Mouse (Mus musculus) hindbrain, postnatal 0 days (tissue): Measurements from ENCODE around the gene Setdb1. TPM values are rescaled to one million over a fixed set of nuclear protein-coding genes. Genes with fewer than 3 reads are reported as not detected.
"Not testable (repeated sequence)": the region's sequence is repeated elsewhere in the genome, so short reads cannot be mapped to it uniquely, and the experiment has no call there.

ENCODE experiments used
- ATAC-seq: fragments of 200-750 bp; cut with Nextera tagmentation; 2 replicates; pipeline ENCODE4 v1.8.0; 2017; ENCODE audit warnings: mild to moderate bottlenecking, moderate TSS enrichment, moderate library complexity
- DNase-seq: peaks from one replicate; pipeline ENCODE4 v3.0.0-alpha.2; 2015; ENCODE audit warnings: low spot score
- H3K27ac ChIP-seq: fragments of 300-500 bp; sonication (generic); 2 replicates; pipeline ENCODE4 v1.5.1; 2014; ENCODE audit warnings: mild to moderate bottlenecking
- H3K27me3 ChIP-seq: fragments of 300-500 bp; sonication (generic); 2 replicates; pipeline ENCODE4 v1.6.1; 2014; ENCODE audit warnings: low read length, mixed read lengths; ENCODE audit not compliant: insufficient read depth
- H3K36me3 ChIP-seq: fragments of 300-500 bp; sonication (generic); 2 replicates; pipeline ENCODE4 v1.6.1; 2014; ENCODE audit warnings: low read length, mixed read lengths; ENCODE audit not compliant: insufficient read depth
- H3K4me1 ChIP-seq: fragments of 300-500 bp; sonication (generic); 2 replicates; pipeline ENCODE4 v1.6.1; 2014; ENCODE audit warnings: antibody characterized with exemption, low read length, mixed read lengths; ENCODE audit not compliant: insufficient read depth
- H3K4me2 ChIP-seq: fragments of 300-500 bp; sonication (generic); 2 replicates; pipeline ENCODE4 v1.6.1; 2014; ENCODE audit warnings: low read depth, mild to moderate bottlenecking, low read length, moderate library complexity, mixed read lengths
- H3K4me3 ChIP-seq: fragments of 300-500 bp; sonication (generic); 2 replicates; pipeline ENCODE4 v1.5.1; 2014; ENCODE audit warnings: low read length
- H3K9ac ChIP-seq: fragments of 300-500 bp; sonication (generic); replicated peaks from 2 replicates; pipeline ENCODE4 v1.6.1; 2014; ENCODE audit warnings: mild to moderate bottlenecking, low read length, moderate library complexity, mixed read lengths
- H3K9me3 ChIP-seq: fragments of 300-500 bp; sonication (generic); 2 replicates; pipeline ENCODE4 v1.6.1; 2016; ENCODE audit warnings: low read length, mixed read lengths
- CTCF ChIP-seq: IDR thresholded peaks from 2 replicates; pipeline ENCODE4 v1.5.1; 2016; ENCODE audit warnings: antibody characterized with exemption, control low read depth, low read depth
- WGBS: fragments of 180-500 bp; shearing (Covaris S2); extraction: QIAGEN DNeasy Blood & Tissue Kit; methylation state at CpG from one replicate; pipeline ENCODE4 v1.1.7; 2014; 5-methylcytosine and 5-hydroxymethylcytosine counted together
- polyA plus RNA-seq: library from polyadenylated mRNA; unstranded; fragments of >200 nt; fragmentation: Nextera tagmentation; extraction: Ambion mirVana; gene quantifications from 2 replicates; pipeline ENCODE4 v1.2.1, GENCODE M21; 2015
- total RNA-seq: library from RNA; depleted of rRNA; stranded (reverse); fragments of >200 nt; gene quantifications from 2 replicates; pipeline ENCODE4 v1.2.3, GENCODE M21; 2014

Gene Setdb1
- total and polyA plus RNA-seq, 2 experiments from 2014 or later, result 26.5 to 50.8 TPM

DNA sequence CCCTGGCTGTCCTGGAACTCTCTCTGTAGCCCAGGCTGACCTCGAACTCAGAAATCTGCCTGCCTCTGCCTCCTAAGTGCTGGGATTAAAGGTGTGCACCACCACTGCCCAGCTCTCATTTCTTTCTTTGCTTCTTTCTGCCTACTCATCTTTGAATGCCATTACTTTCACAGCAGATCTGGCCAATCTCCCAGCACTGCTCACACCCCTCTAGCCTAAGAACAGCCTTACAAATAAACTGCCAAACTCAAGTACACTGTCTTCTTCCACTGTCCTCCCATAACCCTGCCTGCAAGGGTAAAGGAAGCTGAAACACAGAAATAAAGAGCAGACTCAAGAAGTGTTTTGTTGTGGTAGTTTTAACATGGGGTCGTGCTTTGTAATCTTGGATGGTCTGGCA, 744 bp upstream of the Setdb1 start:
- Histone ChIP-seq H3K36me3 (peaks cover 11% of the 10 kb centered on the region; the same call in 1 of the 2 replicates), H3K4me1 (no peaks in the 10 kb centered on the region), H3K4me3 (no peak overlapping the region), H3K27ac (no peak overlapping the region), H3K9ac (no peak overlapping the region), H3K4me2 (no peak overlapping the region), H3K27me3 (no peaks in the 10 kb centered on the region), H3K9me3 (no peaks in the 10 kb centered on the region)
- DNase-seq, result no peak
- 89% methylated on average over 2 of the region's 2 CpGs for WGBS
- ATAC-seq, result no peak
- TF ChIP-seq CTCF, result no peak

DNA sequence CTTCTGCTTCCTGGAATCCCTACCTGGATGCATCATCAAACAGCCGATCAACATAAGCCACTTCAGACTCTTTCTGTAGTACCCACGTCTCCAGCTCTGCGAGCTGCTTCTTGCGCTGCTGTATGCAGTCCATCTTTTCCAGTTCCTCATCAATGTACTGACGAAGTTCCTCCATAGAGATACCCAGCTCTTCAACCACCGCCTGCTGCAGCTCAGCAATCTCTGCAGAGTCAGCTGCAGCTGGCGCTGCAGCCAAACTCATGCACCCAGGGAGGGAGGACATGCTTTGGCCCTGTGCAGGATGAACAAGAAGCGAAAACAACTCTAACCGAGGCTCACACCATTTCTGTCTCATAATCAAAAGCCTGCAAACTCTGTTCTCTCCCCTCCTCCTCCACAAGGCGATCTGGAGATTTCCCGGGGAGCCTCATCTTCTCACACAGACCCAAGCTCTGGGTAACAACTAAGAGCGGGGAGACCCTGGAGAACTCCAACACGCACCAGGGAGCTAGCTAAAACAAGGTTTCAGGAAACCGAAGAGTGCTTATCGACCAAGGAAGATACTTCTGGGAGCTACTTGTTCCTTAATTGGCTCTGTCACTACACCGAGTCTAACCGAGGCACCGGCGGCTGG, 974 bp downstream of the Setdb1 start:
- not testable (repeated sequence) for H3K4me1 ChIP-seq, H3K27ac ChIP-seq, H3K9me3 ChIP-seq, H3K9ac ChIP-seq, H3K27me3 ChIP-seq, DNase-seq
- WGBS, result 29% methylated on average over 8 of the region's 19 CpGs
- 0 out of 2 replicates have a peak, but pooled peaks have one; percentile 30 for ATAC-seq
- H3K4me2 ChIP-seq, result peak overlapping the region; percentile 52; the same call in 1 of the 2 replicates
- H3K36me3 ChIP-seq, result peaks cover 20% of the 10 kb centered on the region
- H3K4me3 ChIP-seq, result peak overlapping the region; percentile 45

DNA sequence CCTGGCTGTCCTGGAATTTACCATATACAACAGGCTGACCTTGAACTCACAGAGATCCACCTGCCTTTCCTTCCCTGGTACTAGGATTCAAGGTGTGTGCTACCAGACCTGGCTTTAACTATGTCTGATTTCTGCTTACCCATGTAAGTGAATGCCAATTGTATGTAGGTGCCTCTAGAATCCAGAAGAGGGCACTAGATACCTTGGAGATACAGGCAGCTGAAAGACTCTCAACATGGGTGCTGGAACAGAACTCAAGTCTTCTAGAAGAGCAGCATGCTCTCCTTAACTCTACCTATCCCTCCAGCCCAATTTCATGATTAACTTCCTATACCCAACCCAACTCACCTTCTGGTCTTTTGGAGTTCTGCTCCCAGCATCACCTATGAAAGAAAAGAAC, 7.5 kb downstream of the Setdb1 start:
- peak; percentile 24; the same call in 1 of the 2 replicates for ATAC-seq
- H3K36me3 ChIP-seq, result peaks cover 60% of the 10 kb centered on the region
- H3K4me3 ChIP-seq, result no peak overlapping the region
- H3K9me3 ChIP-seq, result no peaks in the 10 kb centered on the region
- TF ChIP-seq CTCF, result peak; percentile 72
- no peaks in the 10 kb centered on the region for H3K4me1 ChIP-seq
- peak; percentile 63 for DNase-seq
- no peak overlapping the region for H3K9ac ChIP-seq
- H3K27ac ChIP-seq, result no peak overlapping the region
- H3K27me3 ChIP-seq, result no peaks in the 10 kb centered on the region
- no peak overlapping the region for H3K4me2 ChIP-seq

DNA sequence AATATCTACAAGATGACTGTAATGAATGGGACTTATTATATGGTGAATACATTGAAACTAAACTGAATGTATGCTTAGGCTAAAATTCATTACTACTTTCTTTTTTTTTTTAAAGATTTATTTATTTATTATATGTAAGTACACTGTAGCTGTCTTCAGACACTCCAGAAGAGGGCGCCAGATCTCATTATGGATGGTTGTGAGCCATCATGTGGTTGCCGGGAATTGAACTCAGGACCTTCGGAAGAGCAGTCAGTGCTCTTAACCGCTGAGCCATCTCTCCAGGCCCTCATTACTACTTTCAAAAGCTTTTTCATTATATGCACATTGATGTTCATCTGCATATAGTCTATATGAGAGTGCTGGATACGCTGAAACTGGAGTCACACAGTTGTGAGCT, 8.7 kb downstream of the Setdb1 start:
- H3K4me2 ChIP-seq, H3K27me3 ChIP-seq, H3K4me3 ChIP-seq, H3K27ac ChIP-seq, H3K9ac ChIP-seq, H3K9me3 ChIP-seq, H3K4me1 ChIP-seq, DNase-seq, ATAC-seq: not testable (repeated sequence)
- WGBS, result 97% methylated on average over 5 of the region's 5 CpGs
- H3K36me3 ChIP-seq, result peaks cover 59% of the 10 kb centered on the region

DNA sequence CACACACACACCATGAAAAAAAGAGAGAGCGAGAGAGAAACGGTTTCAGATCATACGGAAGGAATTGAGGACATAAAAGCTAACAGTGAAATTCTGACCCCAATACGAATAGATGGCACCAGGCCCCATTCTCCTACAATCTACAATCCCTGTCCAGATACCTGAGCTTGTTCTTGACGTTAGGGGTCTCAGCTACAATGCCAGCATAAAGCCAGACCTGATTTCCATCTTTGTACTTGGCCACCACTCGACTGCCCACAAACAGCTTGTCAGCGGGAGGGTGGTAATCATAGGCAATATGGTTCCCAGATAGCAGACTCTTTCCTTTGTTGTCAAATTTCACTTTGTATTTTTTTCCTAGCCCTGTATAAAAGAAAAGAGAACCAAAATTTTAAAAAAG, 10.5 kb downstream of the Setdb1 start:
- TF ChIP-seq CTCF, result no peak
- H3K9me3 ChIP-seq, result no peaks in the 10 kb centered on the region
- H3K4me1 ChIP-seq, result no peaks in the 10 kb centered on the region
- WGBS, result 93% methylated on average over 7 of the region's 7 CpGs
- H3K27ac ChIP-seq, result no peak overlapping the region
- H3K27me3 ChIP-seq, result no peaks in the 10 kb centered on the region
- H3K36me3 ChIP-seq, result peaks cover 60% of the 10 kb centered on the region
- H3K4me2 ChIP-seq, result no peak overlapping the region
- ATAC-seq, result no peak
- DNase-seq, result no peak
- H3K4me3 ChIP-seq, result no peak overlapping the region
- H3K9ac ChIP-seq, result no peak overlapping the region

DNA sequence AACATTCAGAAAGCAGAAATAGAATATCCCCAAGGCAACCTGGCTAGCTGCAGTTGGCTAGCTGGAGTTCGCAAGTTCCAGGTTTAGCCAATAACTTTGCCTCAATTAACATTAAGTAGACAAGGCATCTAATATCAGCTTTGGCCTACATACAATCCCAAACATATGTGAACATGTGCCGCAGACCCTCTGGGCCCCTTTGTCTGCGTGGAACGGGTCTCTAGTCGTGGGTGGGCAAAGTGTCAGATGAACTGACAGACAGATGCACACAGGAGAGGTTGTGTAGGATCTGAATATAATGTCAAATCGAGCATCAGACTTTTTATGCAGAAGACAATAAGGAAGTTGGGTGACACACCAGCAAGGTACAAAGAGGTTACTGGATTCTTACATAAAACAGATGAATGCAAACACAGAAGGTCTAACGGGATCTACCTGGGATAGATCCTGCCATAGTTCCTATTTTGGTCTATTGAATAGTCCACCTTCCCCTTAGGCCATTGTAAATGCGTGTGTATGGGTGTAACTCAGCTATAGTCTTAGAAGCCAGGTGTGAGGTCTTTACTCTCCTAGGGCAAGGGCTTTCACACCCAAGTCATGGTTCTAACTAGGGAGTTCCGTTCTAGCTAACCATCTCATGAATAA, 13.5 kb downstream of the Setdb1 start:
- not testable (repeated sequence) for DNase-seq, H3K27ac ChIP-seq, ATAC-seq, H3K9ac ChIP-seq, H3K27me3 ChIP-seq, H3K4me3 ChIP-seq, H3K4me2 ChIP-seq, H3K9me3 ChIP-seq, H3K4me1 ChIP-seq
- WGBS, result 94% methylated on average over 9 of the region's 9 CpGs
- H3K36me3 ChIP-seq, result peaks cover 70% of the 10 kb centered on the region

DNA sequence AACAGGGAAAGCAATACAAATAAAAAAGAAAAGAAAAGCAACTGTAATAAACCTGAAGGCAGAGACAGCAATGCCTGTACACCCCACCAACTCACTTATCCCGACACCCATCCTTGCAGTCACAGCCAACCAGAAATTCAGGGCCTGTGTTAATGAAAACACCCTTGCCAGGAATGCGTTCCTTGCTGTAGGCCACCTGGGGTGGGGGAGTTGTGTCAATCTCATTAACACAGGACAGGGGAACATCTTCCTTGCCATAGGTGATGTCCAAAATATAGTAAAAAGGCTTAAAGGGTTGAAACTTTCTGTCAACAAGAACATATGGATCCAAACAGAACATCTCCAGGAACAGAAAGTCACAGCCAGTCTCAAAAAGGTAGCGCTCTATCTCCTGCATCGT, 18.8 kb downstream of the Setdb1 start:
- no peak overlapping the region for H3K27ac ChIP-seq
- no peak overlapping the region for H3K4me2 ChIP-seq
- DNase-seq (no peak), ATAC-seq (no peak)
- no peak for TF ChIP-seq CTCF
- no peaks in the 10 kb centered on the region for H3K9me3 ChIP-seq
- no peaks in the 10 kb centered on the region for H3K27me3 ChIP-seq
- no peak overlapping the region for H3K9ac ChIP-seq
- no peak overlapping the region for H3K4me3 ChIP-seq
- no peaks in the 10 kb centered on the region for H3K4me1 ChIP-seq
- peaks cover 79% of the 10 kb centered on the region for H3K36me3 ChIP-seq
- WGBS, result 87% methylated on average over 4 of the region's 4 CpGs
